Mouse (Mus musculus) forebrain, postnatal 0 days (tissue): ENCODE data around the gene Prkar2b. TPM values are rescaled to one million over a fixed set of nuclear protein-coding genes. Genes with fewer than 3 reads are reported as not detected.

ENCODE experiments used
- ATAC-seq: fragments of 200-750 bp; cut with Nextera tagmentation; 2 replicates; pipeline ENCODE4 v1.8.0; 2017; ENCODE audit warnings: mild to moderate bottlenecking, moderate library complexity
- DNase-seq: peaks from one replicate; pipeline ENCODE4 v3.0.0-alpha.2; 2015
- H3K27ac ChIP-seq: fragments of 300-500 bp; sonication (generic); 2 replicates; pipeline ENCODE4 v1.5.1; 2014; ENCODE audit warnings: low read depth, mild to moderate bottlenecking, antibody characterized with exemption, low read length, moderate library complexity, mixed read lengths
- H3K27me3 ChIP-seq: fragments of 300-500 bp; sonication (generic); 2 replicates; pipeline ENCODE4 v1.6.1; 2014; ENCODE audit warnings: mild to moderate bottlenecking, low read length, mixed read lengths; ENCODE audit not compliant: insufficient read depth
- H3K36me3 ChIP-seq: fragments of 300-500 bp; sonication (generic); 2 replicates; pipeline ENCODE4 v1.6.1; 2014; ENCODE audit warnings: mild to moderate bottlenecking, moderate library complexity; ENCODE audit not compliant: insufficient read depth
- H3K4me1 ChIP-seq: fragments of 300-500 bp; sonication (generic); 2 replicates; pipeline ENCODE4 v1.6.1; 2014; ENCODE audit warnings: antibody characterized with exemption; ENCODE audit not compliant: insufficient read depth
- H3K4me2 ChIP-seq: fragments of 300-500 bp; sonication (generic); 2 replicates; pipeline ENCODE4 v1.6.1; 2014; ENCODE audit warnings: low read depth, mild to moderate bottlenecking, moderate library complexity
- H3K4me3 ChIP-seq: fragments of 300-500 bp; sonication (generic); 2 replicates; pipeline ENCODE4 v1.5.1; 2014; ENCODE audit warnings: low read depth, low read length, mixed read lengths
- H3K9ac ChIP-seq: fragments of 300-500 bp; sonication (generic); 2 replicates; pipeline ENCODE4 v1.6.1; 2014; ENCODE audit warnings: mild to moderate bottlenecking
- H3K9me3 ChIP-seq: fragments of 300-500 bp; sonication (generic); 2 replicates; pipeline ENCODE4 v1.6.1; 2016; ENCODE audit warnings: low read length
- CTCF ChIP-seq: sonication (generic); IDR thresholded peaks from 2 replicates; pipeline ENCODE4 v1.5.1; 2016; ENCODE audit warnings: antibody characterized with exemption, control low read depth, low read depth
- WGBS: fragments of 180-500 bp; shearing (Covaris S2); extraction: QIAGEN DNeasy Blood & Tissue Kit; methylation state at CpG from one replicate; pipeline ENCODE4 v1.1.7; 2014; 5-methylcytosine and 5-hydroxymethylcytosine counted together
- polyA plus RNA-seq: library from polyadenylated mRNA; unstranded; fragments of >200 nt; fragmentation: Nextera tagmentation; extraction: Ambion mirVana; gene quantifications from 2 replicates; pipeline ENCODE4 v1.2.1, GENCODE M21; 2015
- total RNA-seq: library from RNA; depleted of rRNA; stranded (reverse); fragments of >200 nt; gene quantifications from 2 replicates; pipeline ENCODE4 v1.2.3, GENCODE M21; 2014

Gene Prkar2b
- total and polyA plus RNA-seq, 2 experiments from 2014 or later, result 129 to 215 TPM

GRCm38 (mm10) chr12:31939026-31939425 lies 122.1 kb downstream of the Prkar2b start:
- Histone ChIP-seq H3K36me3 (peaks cover 50% of the 10 kb centered on the region), H3K27ac (no peak overlapping the region), H3K27me3 (no peaks in the 10 kb centered on the region), H3K9ac (no peak overlapping the region), H3K4me1 (no peaks in the 10 kb centered on the region), H3K9me3 (no peaks in the 10 kb centered on the region), H3K4me3 (no peak overlapping the region), H3K4me2 (no peak overlapping the region)
- no peak for TF ChIP-seq CTCF
- no peak for DNase-seq
- no peak for ATAC-seq

- H3K9ac ChIP-seq, result no peak overlapping the region
- H3K4me3 ChIP-seq, result no peak overlapping the region
- no peaks in the 10 kb centered on the region for H3K9me3 ChIP-seq
- H3K27me3 ChIP-seq, result no peaks in the 10 kb centered on the region
- ATAC-seq (no peak), DNase-seq (no peak)
- no peaks in the 10 kb centered on the region for H3K4me1 ChIP-seq
- H3K36me3 ChIP-seq, result peaks cover 50% of the 10 kb centered on the region
- TF ChIP-seq CTCF, result no peak
- 91% methylated on average over 4 of the region's 4 CpGs for WGBS
- H3K4me2 ChIP-seq, result no peak overlapping the region
- no peak overlapping the region for H3K27ac ChIP-seq
Measured at GRCm38 (mm10) chr12:31938391-31938997, 122.6 kb downstream of the Prkar2b start.

GRCm38 (mm10) chr12:31937613-31938012 lies 123.5 kb downstream of the Prkar2b start:
- Histone ChIP-seq H3K4me2 (no peak overlapping the region), H3K27ac (no peak overlapping the region), H3K9ac (no peak overlapping the region), H3K4me1 (no peaks in the 10 kb centered on the region), H3K9me3 (no peaks in the 10 kb centered on the region), H3K36me3 (peaks cover 53% of the 10 kb centered on the region), H3K4me3 (no peak overlapping the region), H3K27me3 (no peaks in the 10 kb centered on the region)
- 93% methylated on average over 3 of the region's 3 CpGs for WGBS
- DNase-seq (no peak), ATAC-seq (no peak)
- TF ChIP-seq CTCF, result no peak

DNA sequence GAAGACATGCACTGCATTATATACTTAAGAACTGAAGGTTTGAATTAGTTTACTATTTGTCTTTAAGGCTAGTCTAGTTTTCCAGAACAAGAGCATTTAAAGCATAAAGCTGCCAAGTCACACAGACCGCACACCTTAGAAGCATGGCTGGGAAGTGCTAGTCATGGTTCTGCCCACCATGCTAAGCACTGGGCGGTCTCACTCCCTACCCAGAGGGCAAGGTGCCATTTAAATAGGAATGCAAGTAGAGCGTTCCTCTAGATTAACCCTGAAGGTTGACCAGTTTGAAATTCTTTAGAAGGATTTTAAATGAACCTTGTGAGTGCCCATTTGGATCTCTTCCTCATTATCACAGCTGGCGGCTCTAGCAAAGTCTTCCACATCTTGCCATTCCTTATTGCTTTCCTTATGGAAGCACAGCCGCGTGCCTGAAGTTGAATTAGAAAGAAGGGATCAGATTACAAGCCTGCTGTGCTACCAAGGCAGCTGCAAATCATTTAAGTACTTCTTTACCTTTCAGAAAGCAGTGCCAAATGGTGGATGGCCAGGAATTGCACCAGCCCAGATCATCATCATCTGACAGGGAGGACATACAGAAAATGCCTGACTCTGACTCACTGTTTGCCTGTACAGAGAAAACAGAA lies 124.3 kb downstream of the Prkar2b start:
- H3K4me2 ChIP-seq, result no peak overlapping the region
- H3K36me3 ChIP-seq, result peaks cover 53% of the 10 kb centered on the region
- no peak for DNase-seq

GRCm38 (mm10) chr12:31931818-31932217 lies 129.3 kb downstream of the Prkar2b start:
- no peak overlapping the region for H3K27ac ChIP-seq
- H3K4me3 ChIP-seq, result no peak overlapping the region
- 92% methylated on average over 3 of the region's 3 CpGs for WGBS
- peak; percentile 40 for TF ChIP-seq CTCF
- ATAC-seq (peak; percentile 54), DNase-seq (no peak)
- peaks cover 53% of the 10 kb centered on the region for H3K36me3 ChIP-seq
- H3K4me1 ChIP-seq, result no peaks in the 10 kb centered on the region
- no peaks in the 10 kb centered on the region for H3K9me3 ChIP-seq
- no peak overlapping the region for H3K4me2 ChIP-seq
- no peak overlapping the region for H3K9ac ChIP-seq
- no peaks in the 10 kb centered on the region for H3K27me3 ChIP-seq

More for the DNA sequence above, 124.3 kb downstream of the Prkar2b start:
- H3K4me3 ChIP-seq, result no peak overlapping the region
- H3K9ac ChIP-seq, result no peak overlapping the region
- 42% methylated on average over 6 of the region's 6 CpGs for WGBS
- no peaks in the 10 kb centered on the region for H3K4me1 ChIP-seq
- TF ChIP-seq CTCF, result no peak
- no peak overlapping the region for H3K27ac ChIP-seq
- ATAC-seq, result no peak
- no peaks in the 10 kb centered on the region for H3K9me3 ChIP-seq
- H3K27me3 ChIP-seq, result no peaks in the 10 kb centered on the region

DNA sequence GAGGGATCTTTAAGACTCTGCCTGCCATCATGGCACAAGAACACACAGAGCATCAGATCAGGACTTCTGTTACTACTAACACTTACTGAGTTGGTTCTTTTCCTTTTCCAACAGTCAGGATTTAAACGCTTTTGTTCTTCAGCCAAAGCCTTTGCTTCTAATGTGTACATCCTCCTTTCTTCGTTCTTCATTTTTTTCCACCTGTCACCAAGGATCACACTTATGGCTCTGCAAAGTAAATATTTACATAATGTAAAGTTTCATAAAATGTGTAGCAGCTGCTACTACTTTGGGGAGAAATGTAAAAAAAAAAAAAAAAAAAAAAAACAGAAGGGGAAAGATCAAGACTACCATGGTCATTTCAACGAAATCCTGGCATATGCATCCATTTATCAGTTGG lies 132.6 kb downstream of the Prkar2b start:
- H3K27me3 ChIP-seq, result no peaks in the 10 kb centered on the region
- H3K27ac ChIP-seq, result no peak overlapping the region
- 68% methylated on average over 3 of the region's 3 CpGs for WGBS
- H3K4me1 ChIP-seq, result no peaks in the 10 kb centered on the region
- no peak for TF ChIP-seq CTCF
- H3K36me3 ChIP-seq, result peaks cover 54% of the 10 kb centered on the region
- ATAC-seq (no peak), DNase-seq (no peak)
- no peak overlapping the region for H3K4me3 ChIP-seq
- no peaks in the 10 kb centered on the region for H3K9me3 ChIP-seq
- no peak overlapping the region for H3K4me2 ChIP-seq
- no peak overlapping the region for H3K9ac ChIP-seq

DNA sequence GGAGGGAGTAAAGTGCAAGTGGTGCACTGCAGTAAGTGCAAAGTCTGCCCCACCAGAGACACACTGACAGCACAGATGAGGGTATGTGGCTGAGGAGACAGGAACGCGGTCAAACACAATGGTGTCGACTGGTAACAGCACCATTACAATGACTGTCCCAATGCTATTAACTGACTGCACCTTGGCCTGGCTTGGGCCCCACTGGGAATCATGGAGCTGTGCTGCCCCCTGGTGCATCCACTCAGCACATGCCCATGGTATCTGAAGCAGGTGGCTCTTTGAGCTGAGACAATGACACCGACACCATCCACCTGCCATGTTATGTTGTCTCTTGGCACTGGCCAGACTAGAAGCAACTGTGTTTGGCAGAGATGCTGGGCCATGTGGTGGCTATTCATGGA lies 134.4 kb downstream of the Prkar2b start:
- TF ChIP-seq CTCF, result peak; percentile 94
- ATAC-seq (peak; percentile 88), DNase-seq (peak; percentile 78)
- Histone ChIP-seq H3K4me2 (no peak overlapping the region), H3K4me1 (no peaks in the 10 kb centered on the region), H3K4me3 (no peak overlapping the region), H3K27me3 (no peaks in the 10 kb centered on the region), H3K9ac (no peak overlapping the region), H3K27ac (no peak overlapping the region), H3K9me3 (no peaks in the 10 kb centered on the region), H3K36me3 (peaks cover 48% of the 10 kb centered on the region)
- 37% methylated on average over 4 of the region's 4 CpGs for WGBS
